Mouse (Mus musculus): ENCODE results near the gene Gsto1.

GRCm38 (mm10) chr19:47824026-47824425 is 30.7 kb upstream of the Gsto1 start:
- TF ChIP-seq CTCF (IDR thresholded peaks at IDR 0.05; ENCODE audit: borderline replicate concordance, insufficient read depth, low read length) = no peak
- TF ChIP-seq POLR2A (IDR thresholded peaks at IDR 0.05; ENCODE audit: low read depth, low read length) = no peak
